In genomic region chr11:62591904-62592575, GRCm38 (mm10) we compare ENCODE assay signal across 12 mouse cellular contexts. TPM values are rescaled to one million over a fixed set of nuclear protein-coding genes. Genes with fewer than 3 reads are reported as not detected.
DNase-seq lines count a peak whose midpoint lies in the region; ATAC-seq and TF ChIP-seq lines count a peak whose summit lies in the region.
"Had no signal": no experiment of that assay in that cellular context is flagged by ENCODE, and none has a peak within 500 bp of the region (broad histone marks: within the 10 kb centered on the region; RNA-seq: fewer than 3 reads in every experiment).

No protein-coding gene starts in this region.

- no peaks in the 10 kb centered on the region for H3K9me3 ChIP-seq in kidney, embryonic 16.5 days (ENCODE audit: low read length)
- H3K9me3 ChIP-seq in intestine, embryonic 14.5 days (ENCODE audit: control insufficient read depth, low read length): no peaks in the 10 kb centered on the region
- no peaks in the 10 kb centered on the region for H3K9me3 ChIP-seq in liver, embryonic 16.5 days (replicated peaks; ENCODE audit: control insufficient read depth, low read length)
- H3K9me3 ChIP-seq: embryonic facial prominence, embryonic 12.5 days had no signal

- ATAC-seq in kidney, embryonic 16.5 days (ENCODE audit: low FRiP score, low TSS enrichment): no peak
- peak; percentile 40; the same call in 1 of the 2 replicates for ATAC-seq in intestine, embryonic 14.5 days (replicated peaks; ENCODE audit: low FRiP score, low TSS enrichment, low read depth)
- peak; percentile 78 for ATAC-seq in liver, embryonic 16.5 days (ENCODE audit: low read depth)
- ATAC-seq: CD4-positive, CD25-positive, alpha-beta regulatory T cell, adult 4 months had no signal

- 76% methylated on average over 8 of the region's 8 CpGs for WGBS in kidney, adult 2 months
- WGBS in kidney, embryonic 16.5 days: 66% methylated on average over 8 of the region's 8 CpGs
- WGBS in intestine, embryonic 14.5 days: 39% methylated on average over 8 of the region's 8 CpGs
- 68% methylated on average over 8 of the region's 8 CpGs for WGBS in liver, embryonic 16.5 days (ENCODE audit: insufficient replicate concordance)

- H3K9ac ChIP-seq in kidney, embryonic 16.5 days (replicated peaks; ENCODE audit: low read length): no peak overlapping the region
- no peak overlapping the region for H3K9ac ChIP-seq in intestine, embryonic 14.5 days (ENCODE audit: low read length)
- no peak overlapping the region for H3K9ac ChIP-seq in liver, embryonic 16.5 days (ENCODE audit: low read depth, low read length)
- H3K9ac ChIP-seq: embryonic facial prominence, embryonic 12.5 days had no signal

- no peak overlapping the region for H3K4me3 ChIP-seq in kidney, adult 2 months (ENCODE audit: insufficient read depth, low read depth, low read length)
- no peak overlapping the region for H3K4me3 ChIP-seq in kidney, embryonic 16.5 days (ENCODE audit: low read length)
- H3K4me3 ChIP-seq in intestine, embryonic 14.5 days (ENCODE audit: low read depth, low read length): no peak overlapping the region
- H3K4me3 ChIP-seq in liver, embryonic 16.5 days (ENCODE audit: low read depth, low read length): no peak overlapping the region
- H3K4me3 ChIP-seq: embryonic facial prominence, embryonic 12.5 days had no signal

- H3K4me2 ChIP-seq in kidney, embryonic 16.5 days (replicated peaks; ENCODE audit: low read depth, low read length): no peak overlapping the region
- H3K4me2 ChIP-seq in intestine, embryonic 14.5 days (ENCODE audit: low read length): no peak overlapping the region
- H3K4me2 ChIP-seq in liver, embryonic 16.5 days (ENCODE audit: low read depth, low read length): no peak overlapping the region
- H3K4me2 ChIP-seq: embryonic facial prominence, embryonic 12.5 days had no signal

- DNase-seq in kidney, adult 2 months: peak; percentile 40
- peak; percentile 50 for DNase-seq in embryo, embryonic 10.5 days (ENCODE audit: low spot score)
- no peak for DNase-seq in intestine, embryonic 14.5 days (ENCODE audit: low spot score)
- DNase-seq in gastrocnemius, postnatal 36 days: no peak
- no peak for DNase-seq in ovary, postnatal 10 days (ENCODE audit: low spot score)
- DNase-seq: cerebellum, adult 8-10 months; right cerebral cortex, postnatal 14 days had no signal

- no peaks in the 10 kb centered on the region for H3K4me1 ChIP-seq in kidney, adult 2 months (ENCODE audit: control insufficient read depth, insufficient read depth, low read length)
- H3K4me1 ChIP-seq in kidney, embryonic 16.5 days (ENCODE audit: insufficient read depth, low read length): peaks cover 4% of the 10 kb centered on the region; the same call in 1 of the 2 replicates
- H3K4me1 ChIP-seq in intestine, embryonic 14.5 days (replicated peaks; ENCODE audit: control insufficient read depth, insufficient read depth, low read length): no peaks in the 10 kb centered on the region
- H3K4me1 ChIP-seq in liver, embryonic 16.5 days (ENCODE audit: control insufficient read depth, low read depth, low read length): no peaks in the 10 kb centered on the region; the same call in 1 of the 2 replicates
- H3K4me1 ChIP-seq: embryonic facial prominence, embryonic 12.5 days had no signal

- intact Hi-C loops in gastrocnemius, postnatal 36 days (cut with DNase I): no loop called here

- TF ChIP-seq CTCF in kidney, adult 2 months (conservative IDR thresholded peaks at IDR 0.05; ENCODE audit: insufficient read depth, insufficient read length, low read depth, low read length): no peak

- no peaks in the 10 kb centered on the region for H3K27me3 ChIP-seq in kidney, adult 2 months (replicated peaks; ENCODE audit: control insufficient read depth, insufficient read depth, low read length)
- no peaks in the 10 kb centered on the region for H3K27me3 ChIP-seq in kidney, embryonic 16.5 days (ENCODE audit: insufficient read depth, low read length)
- no peaks in the 10 kb centered on the region for H3K27me3 ChIP-seq in intestine, embryonic 14.5 days (replicated peaks; ENCODE audit: control insufficient read depth, insufficient read depth, low read length)
- H3K27me3 ChIP-seq in liver, embryonic 16.5 days (ENCODE audit: control insufficient read depth, insufficient read depth, low read depth, low read length): no peaks in the 10 kb centered on the region
- H3K27me3 ChIP-seq: embryonic facial prominence, embryonic 12.5 days had no signal

- TF ChIP-seq POLR2A in kidney, adult 2 months (IDR thresholded peaks at IDR 0.05; ENCODE audit: low read depth, low read length): no peak

- H3K36me3 ChIP-seq in kidney, adult 2 months (ENCODE audit: control insufficient read depth, insufficient read depth, low read length): no peaks in the 10 kb centered on the region
- H3K36me3 ChIP-seq in kidney, embryonic 16.5 days (ENCODE audit: insufficient read depth, low read length): no peaks in the 10 kb centered on the region
- no peaks in the 10 kb centered on the region for H3K36me3 ChIP-seq in intestine, embryonic 14.5 days (ENCODE audit: control insufficient read depth, insufficient read depth, low read length)
- no peaks in the 10 kb centered on the region; the same call in 1 of the 2 replicates for H3K36me3 ChIP-seq in liver, embryonic 16.5 days (ENCODE audit: control insufficient read depth, insufficient read depth)
- H3K36me3 ChIP-seq: embryonic facial prominence, embryonic 12.5 days had no signal

- H3K27ac ChIP-seq in kidney, adult 2 months (ENCODE audit: insufficient read depth, low read depth, low read length): no peak overlapping the region
- no peak overlapping the region for H3K27ac ChIP-seq in kidney, embryonic 16.5 days (ENCODE audit: low read length)
- no peak overlapping the region for H3K27ac ChIP-seq in intestine, embryonic 14.5 days (ENCODE audit: low read depth)
- no peak overlapping the region for H3K27ac ChIP-seq in liver, embryonic 16.5 days (ENCODE audit: low read length)
- H3K27ac ChIP-seq: embryonic facial prominence, embryonic 12.5 days; macrophage had no signal

RNA-seq across cellular contexts. Expression of gene Trpv2, which starts 17.8 kb away (rescaled TPM):
- polyA plus RNA-seq in kidney, adult 2 months (2012; rRNA removed): 2.6 and 4.1 TPM in 2 replicates
- polyA plus RNA-seq in kidney, embryonic 16.5 days (2015; fragmentation: Nextera tagmentation; extraction: Ambion mirVana): 4.6 and 6.6 TPM in 2 replicates
- polyA plus RNA-seq in intestine, embryonic 14.5 days (2014; fragmentation: Nextera tagmentation; extraction: Ambion mirVana): 11.6 and 12.4 TPM in 2 replicates
- polyA plus RNA-seq in liver, embryonic 16.5 days (2015; fragmentation: Nextera tagmentation; extraction: Ambion mirVana): 5.0 and 5.7 TPM in 2 replicates
- total RNA-seq in gastrocnemius, postnatal 36 days (2021): 1 to 10 TPM in 1 of 2 experiments, under 1 TPM in 1; 0.87 to 1.1 TPM

RNA-seq across cellular contexts. Expression of gene Ubb, which starts 41.1 kb away (rescaled TPM):
- 1,891 and 2,089 TPM in 2 replicates for polyA plus RNA-seq in kidney, adult 2 months (2012; rRNA removed)
- 3,284 and 3,391 TPM in 2 replicates for polyA plus RNA-seq in kidney, embryonic 16.5 days (2015; fragmentation: Nextera tagmentation; extraction: Ambion mirVana)
- polyA plus RNA-seq in intestine, embryonic 14.5 days (2014; fragmentation: Nextera tagmentation; extraction: Ambion mirVana): 2,820 and 3,158 TPM in 2 replicates
- polyA plus RNA-seq in liver, embryonic 16.5 days (2015; fragmentation: Nextera tagmentation; extraction: Ambion mirVana): 1,628 and 1,645 TPM in 2 replicates
- 100 to 1,000 TPM; 783 to 809 TPM for total RNA-seq in gastrocnemius, postnatal 36 days (2021)

RNA-seq across cellular contexts. Expression of gene Cenpv, which starts 53.0 kb away (rescaled TPM):
- 34.4 and 41.7 TPM in 2 replicates for polyA plus RNA-seq in kidney, adult 2 months (2012; rRNA removed)
- polyA plus RNA-seq in kidney, embryonic 16.5 days (2015; fragmentation: Nextera tagmentation; extraction: Ambion mirVana): 7.6 and 17.7 TPM in 2 replicates
- 31.1 and 44.9 TPM in 2 replicates for polyA plus RNA-seq in intestine, embryonic 14.5 days (2014; fragmentation: Nextera tagmentation; extraction: Ambion mirVana)
- polyA plus RNA-seq in liver, embryonic 16.5 days (2015; fragmentation: Nextera tagmentation; extraction: Ambion mirVana): 4.5 and 7.2 TPM in 2 replicates
- 10 to 100 TPM; 13.9 to 21.8 TPM for total RNA-seq in gastrocnemius, postnatal 36 days (2021)

RNA-seq across cellular contexts. Expression of gene Lrrc75a, which starts 56.3 kb away (rescaled TPM):
- 7.8 and 8.0 TPM in 2 replicates for polyA plus RNA-seq in kidney, adult 2 months (2012; rRNA removed)
- polyA plus RNA-seq in kidney, embryonic 16.5 days (2015; fragmentation: Nextera tagmentation; extraction: Ambion mirVana): 13.8 and 15.6 TPM in 2 replicates
- 12.9 and 13.7 TPM in 2 replicates for polyA plus RNA-seq in intestine, embryonic 14.5 days (2014; fragmentation: Nextera tagmentation; extraction: Ambion mirVana)
- 0.72 and 1.0 TPM in 2 replicates for polyA plus RNA-seq in liver, embryonic 16.5 days (2015; fragmentation: Nextera tagmentation; extraction: Ambion mirVana)
- total RNA-seq in gastrocnemius, postnatal 36 days (2021): 1 to 10 TPM; 3.5 to 4.3 TPM

RNA-seq across cellular contexts. Expression of gene Mmgt2, which starts 56.4 kb away (rescaled TPM):
- 24.0 and 33.1 TPM in 2 replicates for polyA plus RNA-seq in kidney, adult 2 months (2012; rRNA removed)
- 66.2 and 68.1 TPM in 2 replicates for polyA plus RNA-seq in kidney, embryonic 16.5 days (2015; fragmentation: Nextera tagmentation; extraction: Ambion mirVana)
- 56.7 and 57.4 TPM in 2 replicates for polyA plus RNA-seq in intestine, embryonic 14.5 days (2014; fragmentation: Nextera tagmentation; extraction: Ambion mirVana)
- polyA plus RNA-seq in liver, embryonic 16.5 days (2015; fragmentation: Nextera tagmentation; extraction: Ambion mirVana): 6.9 and 9.0 TPM in 2 replicates
- 1 to 10 TPM; 3.9 to 4.0 TPM for total RNA-seq in gastrocnemius, postnatal 36 days (2021)

Comparison
In these comparisons a context has a peak if more than half of its experiments do, and no peak if none do; other contexts are left out.
1. DNase-seq: peak in kidney, adult 2 months (single experiment) and embryo, embryonic 10.5 days (single experiment); none in intestine, embryonic 14.5 days (single experiment), gastrocnemius, postnatal 36 days (0 of 2) and ovary, postnatal 10 days (single experiment).